Mouse (Mus musculus) E14TG2a.4 (cell line): Measurements from ENCODE around the gene Olfm3.

Experiments
- H3K27me3 ChIP-seq: 2 replicates; pipeline ENCODE4 v1.6.1; 2014; ENCODE audit warnings: low read length, control low read depth; ENCODE audit not compliant: insufficient read depth
- H3K36me3 ChIP-seq: 2 replicates; pipeline ENCODE4 v1.6.1; 2014; ENCODE audit warnings: low read length, control low read depth; ENCODE audit not compliant: insufficient read depth
- H3K4me1 ChIP-seq: replicated peaks from 2 replicates; pipeline ENCODE4 v1.6.1; 2014; ENCODE audit warnings: low read depth, low read length, control low read depth
- H3K4me3 ChIP-seq: replicated peaks from 2 replicates; pipeline ENCODE4 v1.5.1; 2014; ENCODE audit warnings: mild to moderate bottlenecking, low read length
- H3K9me3 ChIP-seq: 2 replicates; pipeline ENCODE4 v1.6.1; 2014; ENCODE audit warnings: low read length, control low read depth
- CTCF ChIP-seq: conservative IDR thresholded peaks from 2 replicates; pipeline ENCODE4 v1.5.1; 2014; ENCODE audit warnings: low read length
- NANOG ChIP-seq: IDR thresholded peaks from 2 replicates; pipeline ENCODE4 v1.6.1; 2014; ENCODE audit warnings: borderline replicate concordance, low read length, mixed read lengths
- POU5F1 ChIP-seq: IDR thresholded peaks from 2 replicates; pipeline ENCODE4 v1.6.1; 2014; ENCODE audit warnings: low read length, borderline replicate concordance

Gene Olfm3

GRCm38 (mm10) chr3:115095496-115095895 lies 191.6 kb downstream of the Olfm3 start:
- H3K36me3 ChIP-seq = no peaks in the 10 kb centered on the region
- no peaks in the 10 kb centered on the region for H3K4me1 ChIP-seq
- H3K27me3 ChIP-seq = no peaks in the 10 kb centered on the region
- no peaks in the 10 kb centered on the region for H3K9me3 ChIP-seq
- no peak overlapping the region for H3K4me3 ChIP-seq
- TF ChIP-seq POU5F1 = no peak
- TF ChIP-seq CTCF = no peak
- no peak for TF ChIP-seq NANOG

GRCm38 (mm10) chr3:115099590-115099989 lies 195.7 kb downstream of the Olfm3 start:
- Histone ChIP-seq H3K4me1 (no peaks in the 10 kb centered on the region), H3K4me3 (no peak overlapping the region), H3K27me3 (no peaks in the 10 kb centered on the region), H3K9me3 (no peaks in the 10 kb centered on the region), H3K36me3 (no peaks in the 10 kb centered on the region)
- TF ChIP-seq CTCF (no peak), NANOG (no peak), POU5F1 (no peak)

GRCm38 (mm10) chr3:115104155-115104801 lies 200.4 kb downstream of the Olfm3 start:
- Histone ChIP-seq H3K36me3 (no peaks in the 10 kb centered on the region), H3K9me3 (no peaks in the 10 kb centered on the region), H3K4me3 (no peak overlapping the region), H3K4me1 (no peaks in the 10 kb centered on the region), H3K27me3 (no peaks in the 10 kb centered on the region)
- TF ChIP-seq CTCF = no peak
- no peak for TF ChIP-seq POU5F1
- TF ChIP-seq NANOG = no peak

- TF ChIP-seq POU5F1 (no peak), NANOG (no peak), CTCF (0 out of 2 replicates have a peak, but pooled peaks have one; percentile 8)
- Histone ChIP-seq H3K4me3 (no peak overlapping the region), H3K36me3 (no peaks in the 10 kb centered on the region), H3K27me3 (no peaks in the 10 kb centered on the region), H3K4me1 (no peaks in the 10 kb centered on the region), H3K9me3 (no peaks in the 10 kb centered on the region)
These were observed 201.1 kb downstream of the Olfm3 start for GRCm38 (mm10) chr3:115104802-115105493.

GRCm38 (mm10) chr3:115145722-115146121 lies 241.8 kb downstream of the Olfm3 start:
- no peaks in the 10 kb centered on the region for H3K36me3 ChIP-seq
- no peak overlapping the region for H3K4me3 ChIP-seq
- no peaks in the 10 kb centered on the region for H3K4me1 ChIP-seq
- H3K9me3 ChIP-seq = no peaks in the 10 kb centered on the region
- H3K27me3 ChIP-seq = no peaks in the 10 kb centered on the region
- TF ChIP-seq NANOG = no peak
- TF ChIP-seq POU5F1 = no peak
- TF ChIP-seq CTCF = no peak

GRCm38 (mm10) chr3:115146244-115146643 lies 242.4 kb downstream of the Olfm3 start:
- Histone ChIP-seq H3K36me3 (no peaks in the 10 kb centered on the region), H3K27me3 (no peaks in the 10 kb centered on the region), H3K4me3 (no peak overlapping the region), H3K9me3 (no peaks in the 10 kb centered on the region), H3K4me1 (no peaks in the 10 kb centered on the region)
- TF ChIP-seq CTCF = no peak
- TF ChIP-seq POU5F1 = no peak
- TF ChIP-seq NANOG = no peak

- H3K4me1 ChIP-seq = no peaks in the 10 kb centered on the region
- H3K4me3 ChIP-seq = no peak overlapping the region
- TF ChIP-seq NANOG = no peak
These were observed 255.1 kb downstream of the Olfm3 start for GRCm38 (mm10) chr3:115158903-115159473.

GRCm38 (mm10) chr3:115174625-115175024 lies 270.7 kb downstream of the Olfm3 start:
- no peak overlapping the region for H3K4me3 ChIP-seq
- H3K4me1 ChIP-seq = peaks cover 6% of the 10 kb centered on the region
- no peaks in the 10 kb centered on the region for H3K27me3 ChIP-seq
- no peaks in the 10 kb centered on the region for H3K36me3 ChIP-seq
- peaks cover 30% of the 10 kb centered on the region for H3K9me3 ChIP-seq
- TF ChIP-seq NANOG (no peak), CTCF (no peak), POU5F1 (no peak)

More at GRCm38 (mm10) chr3:115158903-115159473, 255.1 kb downstream of the Olfm3 start:
- H3K36me3 ChIP-seq = no peaks in the 10 kb centered on the region
- no peaks in the 10 kb centered on the region for H3K27me3 ChIP-seq
- no peaks in the 10 kb centered on the region for H3K9me3 ChIP-seq
